ENCODE assay signal across 21 mouse cellular contexts in the genomic region with DNA sequence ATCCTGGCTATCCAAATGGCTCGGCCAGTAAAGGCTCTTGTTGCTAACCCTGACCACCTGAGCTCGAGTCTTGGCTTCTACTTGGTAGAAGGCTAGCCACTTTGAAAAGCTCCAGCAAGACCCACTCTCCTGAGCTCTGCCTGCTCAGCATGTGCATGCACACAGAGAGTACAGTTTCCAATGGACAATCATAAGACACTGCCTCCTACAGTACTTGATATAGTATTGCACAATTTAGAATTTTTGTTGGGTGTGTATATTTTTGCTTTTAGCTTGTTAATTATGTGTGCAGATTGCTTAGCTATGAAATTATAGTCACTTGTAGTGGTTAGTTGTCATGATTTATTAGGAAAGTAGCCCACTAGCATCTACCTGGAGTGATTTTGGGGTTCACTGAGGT. TPM values are rescaled to one million over a fixed set of nuclear protein-coding genes. Genes with fewer than 3 reads are reported as not detected.
A peak's percentile ranks its signal among the peaks of the same experiment; 100 is the strongest.
DNase-seq lines count a peak whose midpoint lies in the region; ATAC-seq and TF ChIP-seq lines count a peak whose summit lies in the region.
"Had no signal": no experiment of that assay in that cellular context is flagged by ENCODE, and none has a peak within 500 bp of the region (broad histone marks: within the 10 kb centered on the region; RNA-seq: fewer than 3 reads in every experiment).

No protein-coding gene starts in this region.

- peak; percentile 46; the same call in 1 of the 2 replicates for ATAC-seq in erythroblast, adult 5-6 weeks (replicated peaks; ENCODE audit: low FRiP score, poor library complexity, severe bottlenecking)
- no peak for ATAC-seq in intestine, postnatal 0 days
- ATAC-seq: forebrain, embryonic 15.5 days; intestine, embryonic 15.5 days; midbrain, embryonic 15.5 days had no signal

- peak; percentile 63 for TF ChIP-seq CTCF in layer of hippocampus, adult 2 months (conservative IDR thresholded peaks at IDR 0.05)
- no peak for TF ChIP-seq CTCF in intestine, postnatal 0 days (IDR thresholded peaks at IDR 0.05; ENCODE audit: low read depth)

- no peak overlapping the region for H3K9ac ChIP-seq in intestine, postnatal 0 days (ENCODE audit: low read depth, low read length)
- H3K9ac ChIP-seq: forebrain, embryonic 15.5 days; heart, embryonic 13.5 days; hindbrain, embryonic 14.5 days; intestine, embryonic 15.5 days; liver, embryonic 13.5 days; midbrain, embryonic 15.5 days; neural tube, embryonic 15.5 days had no signal

- H3K27me3 ChIP-seq in intestine, postnatal 0 days (replicated peaks; ENCODE audit: control insufficient read depth, insufficient read depth, low read length): no peaks in the 10 kb centered on the region
- H3K27me3 ChIP-seq: forebrain, embryonic 15.5 days; heart, embryonic 13.5 days; intestine, embryonic 15.5 days; liver, embryonic 13.5 days; midbrain, embryonic 15.5 days; neural tube, embryonic 15.5 days had no signal

- no peaks in the 10 kb centered on the region for H3K4me1 ChIP-seq in intestine, postnatal 0 days (replicated peaks; ENCODE audit: control insufficient read depth, insufficient read depth, low read length)
- H3K4me1 ChIP-seq: forebrain, embryonic 15.5 days; intestine, embryonic 15.5 days; liver, embryonic 13.5 days; midbrain, embryonic 15.5 days; neural tube, embryonic 15.5 days had no signal

- no peaks in the 10 kb centered on the region for H3K9me3 ChIP-seq in intestine, postnatal 0 days (ENCODE audit: control insufficient read depth)
- H3K9me3 ChIP-seq: forebrain, embryonic 15.5 days; G1E; heart, embryonic 13.5 days; intestine, embryonic 15.5 days; liver, embryonic 13.5 days; midbrain, embryonic 15.5 days; neural tube, embryonic 15.5 days had no signal

- peaks cover 76% of the 10 kb centered on the region for H3K36me3 ChIP-seq in intestine, postnatal 0 days (ENCODE audit: control insufficient read depth, insufficient read depth)

- H3K4me3 ChIP-seq in layer of hippocampus, adult 2 months: no peak overlapping the region
- no peak overlapping the region for H3K4me3 ChIP-seq in intestine, postnatal 0 days (ENCODE audit: low read depth, low read length)
- H3K4me3 ChIP-seq: forebrain, embryonic 15.5 days; heart, embryonic 13.5 days; intestine, embryonic 15.5 days; liver, embryonic 13.5 days; midbrain, embryonic 15.5 days; neural tube, embryonic 15.5 days had no signal

- no peak overlapping the region for H3K4me2 ChIP-seq in intestine, postnatal 0 days (replicated peaks; ENCODE audit: low read depth)
- H3K4me2 ChIP-seq: forebrain, embryonic 15.5 days; heart, embryonic 13.5 days; hindbrain, embryonic 14.5 days; intestine, embryonic 15.5 days; liver, embryonic 13.5 days; midbrain, embryonic 15.5 days; neural tube, embryonic 15.5 days had no signal

- 85% methylated on average over 2 of the region's 2 CpGs for WGBS in intestine, postnatal 0 days

- H3K27ac ChIP-seq in layer of hippocampus, adult 2 months: no peak overlapping the region
- H3K27ac ChIP-seq in intestine, postnatal 0 days (ENCODE audit: low read depth, low read length): no peak overlapping the region
- H3K27ac ChIP-seq: forebrain, embryonic 15.5 days; heart, embryonic 13.5 days; hindbrain, embryonic 14.5 days; intestine, embryonic 15.5 days; liver, embryonic 13.5 days; midbrain, embryonic 15.5 days; neural tube, embryonic 15.5 days had no signal

- DNase-seq in layer of hippocampus, adult 2 months (ENCODE audit: low spot score in 2 of 2): no peak
- no peak for DNase-seq in layer of hippocampus, postnatal 25 days (ENCODE audit: extremely low spot score in 1 of 2, low spot score in 1 of 2)
- peak; percentile 16 for DNase-seq in testis, postnatal 10 days (ENCODE audit: low spot score)
- no peak for DNase-seq in testis, postnatal 14 days (ENCODE audit: low spot score)
- no peak for DNase-seq in cerebellum, postnatal 14 days
- DNase-seq: adrenal gland, postnatal 25 days; cerebellum, adult 2 months; heart, postnatal 36 days; left cerebral cortex, postnatal 4 days; liver, embryonic 13.5 days; right cerebral cortex, postnatal 14 days; spleen, adult 18-20 months had no signal

RNA-seq across cellular contexts. Expression of a gene that starts 12.4 kb away (rescaled TPM):
- 100 to 1,000 TPM; 283 to 297 TPM for total RNA-seq in layer of hippocampus, adult 2 months (2021)
- 100 to 1,000 TPM; 321 to 331 TPM for total RNA-seq in layer of hippocampus, postnatal 25 days (2021)
- total RNA-seq in erythroblast, adult 5-6 weeks (2015; ENCODE audit: low replicate concordance): 83.8 and 114 TPM in 2 replicates
- total RNA-seq in erythroblast, adult 5-6 weeks (2017; ENCODE audit: low replicate concordance): 25.0 and 51.9 TPM in 2 replicates
- polyA plus RNA-seq in intestine, postnatal 0 days (2015; fragmentation: Nextera tagmentation; extraction: Ambion mirVana): 327 and 342 TPM in 2 replicates

RNA-seq across cellular contexts. Expression of a gene that starts 27.4 kb away (rescaled TPM):
- total RNA-seq in layer of hippocampus, adult 2 months (2021): 100 to 1,000 TPM; 215 to 248 TPM
- total RNA-seq in layer of hippocampus, postnatal 25 days (2021): 100 to 1,000 TPM; 252 to 300 TPM
- total RNA-seq in erythroblast, adult 5-6 weeks (2015; ENCODE audit: low replicate concordance): 0.77 TPM in 1 of 2 replicates, not detected in the other
- total RNA-seq in erythroblast, adult 5-6 weeks (2017; ENCODE audit: low replicate concordance): 0.34 and 2.9 TPM in 2 replicates
- polyA plus RNA-seq in intestine, postnatal 0 days (2015; fragmentation: Nextera tagmentation; extraction: Ambion mirVana): 158 and 168 TPM in 2 replicates

Comparison
In these comparisons a context has a peak if more than half of its experiments do, and no peak if none do; other contexts are left out.
1. RNA of a gene that starts 27.4 kb away (total RNA-seq): 252 to 300 TPM in layer of hippocampus, postnatal 25 days and 215 to 248 TPM in layer of hippocampus, adult 2 months; 0.34 to 2.9 TPM in erythroblast, adult 5-6 weeks; every median in the first group is over 10 times any median in the second.